Mouse (Mus musculus) limb, embryonic 10.5 days (tissue): Measurements from ENCODE around the gene AI597479. TPM values are rescaled to one million over a fixed set of nuclear protein-coding genes. Genes with fewer than 3 reads are reported as not detected.
"Not testable (repeated sequence)": the region's sequence is repeated elsewhere in the genome, so short reads cannot be mapped to it uniquely, and the experiment has no call there.

ENCODE experiments used
- DNase-seq: peaks from one replicate; pipeline ENCODE4 v3.0.0-alpha.2; 2017; ENCODE audit warnings: low spot score
- H3K27ac ChIP-seq: fragments of 300-500 bp; sonication (generic); 2 replicates; pipeline ENCODE4 v1.5.1; 2016; ENCODE audit warnings: mild to moderate bottlenecking
- H3K27me3 ChIP-seq: fragments of 300-500 bp; sonication (generic); 2 replicates; pipeline ENCODE4 v1.6.1; 2016; ENCODE audit warnings: low read depth, mild to moderate bottlenecking; ENCODE audit not compliant: poor library complexity, severe bottlenecking
- H3K36me3 ChIP-seq: fragments of 300-500 bp; sonication (generic); 2 replicates; pipeline ENCODE4 v1.6.1; 2016; ENCODE audit warnings: mild to moderate bottlenecking, moderate library complexity
- H3K4me1 ChIP-seq: fragments of 300-500 bp; sonication (generic); 2 replicates; pipeline ENCODE4 v1.6.1; 2016
- H3K4me3 ChIP-seq: fragments of 300-500 bp; sonication (generic); 2 replicates; pipeline ENCODE4 v1.5.1; 2016; ENCODE audit warnings: mild to moderate bottlenecking, moderate library complexity
- H3K9me3 ChIP-seq: fragments of 300-500 bp; sonication (generic); replicated peaks from 2 replicates; pipeline ENCODE4 v1.6.1; 2016; ENCODE audit warnings: mild to moderate bottlenecking
- WGBS: fragments of 180-500 bp; shearing (Covaris S2); methylation state at CpG from one replicate; pipeline ENCODE4 v1.1.7; 2016; 5-methylcytosine and 5-hydroxymethylcytosine counted together
- polyA plus RNA-seq: library from polyadenylated mRNA; unstranded; fragments of >200 nt; fragmentation: Nextera tagmentation; extraction: Ambion mirVana; gene quantifications from 2 replicates; pipeline ENCODE4 v1.2.1, GENCODE M21; 2016

Gene AI597479
- polyA plus RNA-seq, 1 experiment from 2014 or later = 40.8 TPM

- Histone ChIP-seq H3K9me3 (no peaks in the 10 kb centered on the region), H3K4me3 (no peak overlapping the region), H3K27me3 (no peaks in the 10 kb centered on the region), H3K27ac (no peak overlapping the region), H3K36me3 (no peaks in the 10 kb centered on the region), H3K4me1 (no peaks in the 10 kb centered on the region)
- 82% methylated on average over 5 of the region's 5 CpGs for WGBS
- no peak for DNase-seq
Measured at GRCm38 (mm10) chr1:43130219-43130981, 31.9 kb downstream of the AI597479 start.

- no peak for DNase-seq
- Histone ChIP-seq H3K27ac (no peak overlapping the region), H3K27me3 (no peaks in the 10 kb centered on the region), H3K36me3 (0 out of 2 replicates have a peak, but pooled peaks cover 4% of the 10 kb centered on the region), H3K4me1 (no peaks in the 10 kb centered on the region), H3K9me3 (no peaks in the 10 kb centered on the region), H3K4me3 (no peak overlapping the region)
- WGBS = 90% methylated on average over 9 of the region's 9 CpGs
Measured at GRCm38 (mm10) chr1:43131591-43131990, 33.1 kb downstream of the AI597479 start.

- 82% methylated on average over 2 of the region's 2 CpGs for WGBS
- DNase-seq, H3K36me3 ChIP-seq, H3K4me1 ChIP-seq, H3K4me3 ChIP-seq, H3K9me3 ChIP-seq, H3K27ac ChIP-seq, H3K27me3 ChIP-seq: not testable (repeated sequence)
Measured at GRCm38 (mm10) chr1:43136488-43137029, 38.0 kb downstream of the AI597479 start.

- Histone ChIP-seq H3K27ac (no peak overlapping the region), H3K27me3 (no peaks in the 10 kb centered on the region)
- WGBS = 63% methylated on average over 5 of the region's 5 CpGs
Measured at GRCm38 (mm10) chr1:43137334-43137733, 38.8 kb downstream of the AI597479 start.

GRCm38 (mm10) chr1:43138268-43138812 lies 39.8 kb downstream of the AI597479 start:
- DNase-seq = no peak
- 63% methylated on average over 15 of the region's 15 CpGs for WGBS
- 0 out of 2 replicates have a peak, but pooled peaks cover 2% of the 10 kb centered on the region for H3K4me1 ChIP-seq
- no peak overlapping the region for H3K27ac ChIP-seq
- H3K9me3 ChIP-seq = no peaks in the 10 kb centered on the region
- H3K36me3 ChIP-seq = 0 out of 2 replicates have a peak, but pooled peaks cover 6% of the 10 kb centered on the region
- H3K27me3 ChIP-seq = no peaks in the 10 kb centered on the region
- H3K4me3 ChIP-seq = no peak overlapping the region

More at GRCm38 (mm10) chr1:43137334-43137733, 38.8 kb downstream of the AI597479 start:
- no peak overlapping the region for H3K4me3 ChIP-seq
- 0 out of 2 replicates have a peak, but pooled peaks cover 2% of the 10 kb centered on the region for H3K4me1 ChIP-seq
- 0 out of 2 replicates have a peak, but pooled peaks cover 6% of the 10 kb centered on the region for H3K36me3 ChIP-seq
- no peaks in the 10 kb centered on the region for H3K9me3 ChIP-seq
- DNase-seq = no peak

GRCm38 (mm10) chr1:43139587-43140266 lies 41.2 kb downstream of the AI597479 start:
- 54% methylated on average over 8 of the region's 8 CpGs for WGBS
- 0 out of 2 replicates have a peak, but pooled peaks cover 2% of the 10 kb centered on the region for H3K4me1 ChIP-seq
- H3K36me3 ChIP-seq = 0 out of 2 replicates have a peak, but pooled peaks cover 6% of the 10 kb centered on the region
- no peak overlapping the region for H3K4me3 ChIP-seq
- no peak overlapping the region for H3K27ac ChIP-seq
- H3K9me3 ChIP-seq = no peaks in the 10 kb centered on the region
- H3K27me3 ChIP-seq = no peaks in the 10 kb centered on the region
- DNase-seq = peak; percentile 92

- no peak for DNase-seq
- WGBS = 89% methylated on average over 11 of the region's 11 CpGs
- H3K36me3 ChIP-seq = 0 out of 2 replicates have a peak, but pooled peaks cover 2% of the 10 kb centered on the region
Measured at GRCm38 (mm10) chr1:43141555-43141961, 43.0 kb downstream of the AI597479 start.

GRCm38 (mm10) chr1:43142849-43143248 lies 44.3 kb downstream of the AI597479 start:
- H3K4me3 ChIP-seq = no peak overlapping the region
- H3K4me1 ChIP-seq = no peaks in the 10 kb centered on the region
- WGBS = 80% methylated on average over 6 of the region's 6 CpGs
- no peaks in the 10 kb centered on the region for H3K27me3 ChIP-seq
- no peak for DNase-seq
- no peaks in the 10 kb centered on the region for H3K9me3 ChIP-seq
- no peak overlapping the region for H3K27ac ChIP-seq
- no peaks in the 10 kb centered on the region for H3K36me3 ChIP-seq

More at GRCm38 (mm10) chr1:43141555-43141961, 43.0 kb downstream of the AI597479 start:
- Histone ChIP-seq H3K9me3 (no peaks in the 10 kb centered on the region), H3K27ac (no peak overlapping the region), H3K4me1 (0 out of 2 replicates have a peak, but pooled peaks cover 2% of the 10 kb centered on the region), H3K4me3 (no peak overlapping the region), H3K27me3 (no peaks in the 10 kb centered on the region)

GRCm38 (mm10) chr1:43143284-43143683 lies 44.8 kb downstream of the AI597479 start:
- H3K4me3 ChIP-seq = no peak overlapping the region
- no peak for DNase-seq
- WGBS = 88% methylated on average over 4 of the region's 4 CpGs

GRCm38 (mm10) chr1:43143791-43144190 lies 45.3 kb downstream of the AI597479 start:
- no peaks in the 10 kb centered on the region for H3K27me3 ChIP-seq
- H3K4me3 ChIP-seq = no peak overlapping the region
- 93% methylated on average over 4 of the region's 4 CpGs for WGBS
- no peak overlapping the region for H3K27ac ChIP-seq
- DNase-seq = no peak
- no peaks in the 10 kb centered on the region for H3K36me3 ChIP-seq
- H3K9me3 ChIP-seq = no peaks in the 10 kb centered on the region
- no peaks in the 10 kb centered on the region for H3K4me1 ChIP-seq

More at GRCm38 (mm10) chr1:43143284-43143683, 44.8 kb downstream of the AI597479 start:
- Histone ChIP-seq H3K36me3 (no peaks in the 10 kb centered on the region), H3K27ac (no peak overlapping the region), H3K27me3 (no peaks in the 10 kb centered on the region), H3K9me3 (no peaks in the 10 kb centered on the region), H3K4me1 (no peaks in the 10 kb centered on the region)

GRCm38 (mm10) chr1:43144338-43144906 lies 45.9 kb downstream of the AI597479 start:
- H3K36me3 ChIP-seq = no peaks in the 10 kb centered on the region
- H3K4me3 ChIP-seq = no peak overlapping the region
- no peak overlapping the region for H3K27ac ChIP-seq
- 89% methylated on average over 8 of the region's 8 CpGs for WGBS
- H3K4me1 ChIP-seq = no peaks in the 10 kb centered on the region
- no peak for DNase-seq
- no peaks in the 10 kb centered on the region for H3K9me3 ChIP-seq
- H3K27me3 ChIP-seq = no peaks in the 10 kb centered on the region

GRCm38 (mm10) chr1:43145388-43145787 lies 46.9 kb downstream of the AI597479 start:
- 92% methylated on average over 6 of the region's 6 CpGs for WGBS
- no peaks in the 10 kb centered on the region for H3K36me3 ChIP-seq
- H3K27me3 ChIP-seq = no peaks in the 10 kb centered on the region
- DNase-seq = no peak
- no peak overlapping the region for H3K27ac ChIP-seq
- H3K9me3 ChIP-seq = no peaks in the 10 kb centered on the region
- no peak overlapping the region for H3K4me3 ChIP-seq
- H3K4me1 ChIP-seq = no peaks in the 10 kb centered on the region
